Mouse (Mus musculus) liver, embryonic 14.5 days (tissue): ENCODE measurements around the gene Gm49322.

Source experiments
- CTCF ChIP-seq: IDR thresholded peaks from 2 replicates; pipeline ENCODE4 v1.5.1; 2016; ENCODE audit warnings: antibody characterized with exemption, low read depth, control low read depth
- EP300 ChIP-seq: IDR thresholded peaks from 2 replicates; pipeline ENCODE4 v1.6.1; 2016; ENCODE audit warnings: antibody characterized with exemption, low read depth

DNA sequence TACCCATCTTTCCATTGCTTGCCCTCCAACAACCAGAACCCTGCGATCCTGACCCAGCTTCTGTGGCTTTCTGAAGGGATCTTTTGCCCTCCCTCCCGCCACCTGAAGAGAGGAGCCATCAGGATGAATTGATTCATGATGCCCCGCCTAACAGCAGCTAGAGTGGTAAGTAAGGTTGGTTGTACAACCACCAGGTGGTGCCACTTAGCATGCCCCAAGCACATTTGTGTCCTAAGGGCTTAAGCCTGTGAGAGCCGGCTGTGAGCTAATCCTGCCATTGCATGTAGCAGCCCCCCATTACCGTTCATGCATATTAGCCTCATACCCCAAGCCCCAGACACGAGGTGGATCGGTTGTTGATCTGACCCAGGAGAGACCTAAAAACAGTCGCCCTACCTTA, 26.9 kb upstream of the Gm49322 start:
- TF ChIP-seq CTCF: peak; percentile 93
- no peak for TF ChIP-seq EP300
